Mouse (Mus musculus) forebrain, embryonic 11.5 days (tissue): ENCODE measurements around the gene Elovl7. TPM values are rescaled to one million over a fixed set of nuclear protein-coding genes. Genes with fewer than 3 reads are reported as not detected.

Experiments
- ATAC-seq: fragments of 200-750 bp; cut with Nextera tagmentation; replicated peaks from 2 replicates; pipeline ENCODE4 v1.8.0; 2017; ENCODE audit warnings: moderate TSS enrichment; ENCODE audit not compliant: low FRiP score
- DNase-seq: peaks from one replicate; pipeline ENCODE4 v3.0.0-alpha.2; 2017; ENCODE audit warnings: low spot score
- H3K27ac ChIP-seq: fragments of 300-500 bp; sonication (generic); 2 replicates; pipeline ENCODE4 v1.5.1; 2014; ENCODE audit warnings: low read depth, low read length
- H3K27me3 ChIP-seq: fragments of 300-500 bp; sonication (generic); 2 replicates; pipeline ENCODE4 v1.6.1; 2014; ENCODE audit warnings: mild to moderate bottlenecking, low read length, mixed read lengths; ENCODE audit not compliant: control insufficient read depth, insufficient read depth
- H3K36me3 ChIP-seq: fragments of 300-500 bp; sonication (generic); 2 replicates; pipeline ENCODE4 v1.6.1; 2014; ENCODE audit warnings: mild to moderate bottlenecking, low read length, moderate library complexity, mixed read lengths; ENCODE audit not compliant: control insufficient read depth, insufficient read depth
- H3K4me1 ChIP-seq: fragments of 300-500 bp; sonication (generic); replicated peaks from 2 replicates; pipeline ENCODE4 v1.6.1; 2014; ENCODE audit warnings: low read length, mixed read lengths; ENCODE audit not compliant: control insufficient read depth, insufficient read depth
- H3K4me2 ChIP-seq: fragments of 300-500 bp; sonication (generic); 2 replicates; pipeline ENCODE4 v1.6.1; 2014; ENCODE audit warnings: low read depth, mild to moderate bottlenecking, low read length, moderate library complexity, mixed read lengths; ENCODE audit not compliant: severe bottlenecking
- H3K4me3 ChIP-seq: fragments of 300-500 bp; sonication (generic); 2 replicates; pipeline ENCODE4 v1.5.1; 2014; ENCODE audit warnings: low read depth, low read length
- H3K9ac ChIP-seq: fragments of 300-500 bp; sonication (generic); 2 replicates; pipeline ENCODE4 v1.6.1; 2014; ENCODE audit warnings: low read length
- H3K9me3 ChIP-seq: fragments of 300-500 bp; sonication (generic); 2 replicates; pipeline ENCODE4 v1.6.1; 2016; ENCODE audit warnings: low read length, mixed read lengths; ENCODE audit not compliant: control insufficient read depth
- WGBS: fragments of 180-500 bp; shearing (Covaris S2); extraction: QIAGEN DNeasy Blood & Tissue Kit; methylation state at CpG from one replicate; pipeline ENCODE4 v1.1.7; 2014; 5-methylcytosine and 5-hydroxymethylcytosine counted together
- polyA plus RNA-seq: library from polyadenylated mRNA; unstranded; fragments of >200 nt; fragmentation: Nextera tagmentation; extraction: Ambion mirVana; gene quantifications from 2 replicates; pipeline ENCODE4 v1.2.1, GENCODE M21; 2014

Gene Elovl7
- polyA plus RNA-seq, 1 experiment from 2014 or later, result 1.4 TPM

DNA sequence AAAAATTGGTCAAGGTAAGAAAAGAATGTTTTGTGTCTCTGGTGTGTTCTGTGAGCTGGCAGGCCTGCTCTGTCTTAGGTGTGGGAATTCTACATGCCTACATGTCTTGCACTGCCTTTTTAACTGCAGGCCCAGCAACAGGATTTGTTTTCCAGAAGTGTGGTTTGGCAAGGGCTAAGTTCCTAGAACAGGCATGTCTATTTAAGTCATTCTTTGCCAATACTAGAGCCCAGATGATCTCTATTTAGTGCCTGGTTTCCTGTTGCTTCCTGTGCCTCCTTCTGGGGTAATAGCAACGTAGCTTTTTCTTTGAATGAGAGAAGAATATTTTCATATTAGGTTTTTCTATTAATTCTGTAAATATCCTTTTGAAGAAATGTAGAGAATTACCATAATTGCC lies 62.4 kb downstream of the Elovl7 start:
- Histone ChIP-seq H3K9ac (no peak overlapping the region), H3K36me3 (no peaks in the 10 kb centered on the region), H3K27me3 (no peaks in the 10 kb centered on the region), H3K4me2 (no peak overlapping the region), H3K27ac (no peak overlapping the region), H3K9me3 (no peaks in the 10 kb centered on the region), H3K4me3 (no peak overlapping the region), H3K4me1 (no peaks in the 10 kb centered on the region)
- 55% methylated on average over 1 of the region's 1 CpGs for WGBS
- DNase-seq (no peak), ATAC-seq (no peak)

DNA sequence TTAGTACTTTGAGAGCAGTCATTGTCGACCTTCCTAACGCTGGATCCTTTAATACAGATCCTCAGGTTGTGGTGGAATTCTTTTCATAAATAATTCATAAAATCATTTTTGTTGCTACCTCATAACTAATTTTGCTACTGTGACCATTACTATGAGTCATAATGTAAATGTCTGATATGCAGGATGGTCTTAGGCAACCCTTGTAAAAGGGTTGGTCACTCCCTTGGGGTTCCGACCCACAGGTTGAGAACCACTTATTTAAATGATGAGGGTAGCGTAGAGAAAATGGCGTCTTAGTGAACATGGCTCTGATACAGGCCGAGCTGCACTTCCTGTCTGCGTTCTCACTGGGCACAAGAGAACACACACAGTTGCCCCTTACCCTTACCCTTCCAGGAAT lies 63.1 kb downstream of the Elovl7 start:
- H3K27ac ChIP-seq, result no peak overlapping the region
- H3K9me3 ChIP-seq, result no peaks in the 10 kb centered on the region
- 76% methylated on average over 7 of the region's 7 CpGs for WGBS
- H3K36me3 ChIP-seq, result no peaks in the 10 kb centered on the region
- no peak for ATAC-seq
- H3K4me3 ChIP-seq, result no peak overlapping the region
- H3K4me2 ChIP-seq, result no peak overlapping the region
- H3K27me3 ChIP-seq, result no peaks in the 10 kb centered on the region
- no peak overlapping the region for H3K9ac ChIP-seq
- DNase-seq, result no peak
- no peaks in the 10 kb centered on the region for H3K4me1 ChIP-seq

DNA sequence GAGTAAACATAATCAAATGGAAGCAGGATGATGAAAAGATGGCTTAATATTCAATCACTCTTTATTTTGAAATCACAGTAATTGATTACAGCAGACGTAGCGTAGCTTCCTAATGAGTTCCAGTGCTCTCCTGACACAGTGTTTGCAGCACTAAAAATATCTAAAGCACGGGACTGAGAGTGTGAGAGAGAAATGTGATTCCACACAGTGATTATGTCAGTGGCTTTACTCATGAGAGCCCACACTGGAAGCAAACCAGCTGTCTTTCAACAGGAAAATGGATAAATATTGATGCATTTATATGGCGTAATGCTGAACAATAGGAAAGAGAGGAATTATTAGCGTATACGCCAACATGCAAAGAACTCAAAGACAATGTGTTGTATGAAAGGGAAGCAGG lies 64.4 kb downstream of the Elovl7 start:
- WGBS, result 68% methylated on average over 6 of the region's 6 CpGs

DNA sequence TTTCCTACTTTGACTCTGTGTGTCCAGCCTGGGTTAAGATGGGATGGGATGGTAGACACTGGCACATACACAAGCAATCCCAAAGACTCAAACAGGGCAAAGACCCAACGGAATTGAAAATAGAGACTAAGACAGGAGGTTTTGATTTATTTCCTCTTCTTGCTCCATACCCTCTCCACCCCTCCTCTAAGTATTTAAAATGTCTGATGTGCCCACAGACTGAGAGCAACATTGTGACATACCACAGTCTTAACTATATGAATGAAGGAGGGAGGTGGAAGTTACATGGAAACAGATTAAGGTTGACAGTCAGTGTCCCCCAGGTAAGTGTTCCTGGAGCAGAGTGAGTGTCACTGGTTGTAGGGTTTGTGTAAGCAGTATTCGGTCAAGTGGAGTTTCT lies 70.1 kb downstream of the Elovl7 start:
- no peak overlapping the region for H3K27ac ChIP-seq

More for the DNA sequence above, 64.4 kb downstream of the Elovl7 start:
- H3K4me1 ChIP-seq, result no peaks in the 10 kb centered on the region
- H3K9ac ChIP-seq, result no peak overlapping the region
- no peaks in the 10 kb centered on the region for H3K9me3 ChIP-seq
- H3K4me3 ChIP-seq, result no peak overlapping the region
- DNase-seq (no peak), ATAC-seq (no peak)
- no peak overlapping the region for H3K27ac ChIP-seq
- no peaks in the 10 kb centered on the region for H3K36me3 ChIP-seq
- H3K4me2 ChIP-seq, result no peak overlapping the region
- H3K27me3 ChIP-seq, result no peaks in the 10 kb centered on the region

DNA sequence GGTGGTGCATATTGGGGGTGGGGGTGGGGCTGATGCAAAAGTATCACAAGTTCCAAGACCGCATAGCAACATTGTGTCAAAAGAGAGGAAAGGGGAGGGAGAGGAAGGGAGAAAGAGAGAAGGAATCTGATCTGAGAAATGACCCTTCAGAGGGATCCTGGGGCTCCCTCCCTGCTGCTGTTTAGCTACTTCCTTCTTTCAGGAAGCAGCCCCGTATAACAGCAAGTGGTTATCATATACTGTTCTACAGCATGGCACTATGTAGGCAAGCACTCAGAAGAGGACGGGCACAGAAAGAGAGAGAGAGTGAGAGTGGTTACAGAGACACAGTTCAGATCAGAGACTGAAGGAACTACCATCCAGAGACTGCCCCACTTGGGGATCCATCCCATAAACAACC lies 73.7 kb downstream of the Elovl7 start:
- no peaks in the 10 kb centered on the region for H3K9me3 ChIP-seq
- no peaks in the 10 kb centered on the region for H3K36me3 ChIP-seq
- no peaks in the 10 kb centered on the region for H3K27me3 ChIP-seq
- H3K4me1 ChIP-seq, result no peaks in the 10 kb centered on the region
- whole genome bisulfite sequencing, result 63% methylated on average over 3 of the region's 3 CpGs
- no peak overlapping the region for H3K27ac ChIP-seq
- H3K4me3 ChIP-seq, result no peak overlapping the region
- H3K4me2 ChIP-seq, result no peak overlapping the region
- DNase-seq, result no peak
- no peak overlapping the region for H3K9ac ChIP-seq
- no peak for ATAC-seq

More for the DNA sequence above, 70.1 kb downstream of the Elovl7 start:
- H3K4me3 ChIP-seq, result no peak overlapping the region
- no peaks in the 10 kb centered on the region for H3K9me3 ChIP-seq
- ATAC-seq (no peak), DNase-seq (no peak)
- no peak overlapping the region for H3K4me2 ChIP-seq
- H3K27me3 ChIP-seq, result no peaks in the 10 kb centered on the region
- no peaks in the 10 kb centered on the region for H3K36me3 ChIP-seq
- no peaks in the 10 kb centered on the region for H3K4me1 ChIP-seq
- H3K9ac ChIP-seq, result no peak overlapping the region
- WGBS, result 86% methylated on average over 2 of the region's 2 CpGs

DNA sequence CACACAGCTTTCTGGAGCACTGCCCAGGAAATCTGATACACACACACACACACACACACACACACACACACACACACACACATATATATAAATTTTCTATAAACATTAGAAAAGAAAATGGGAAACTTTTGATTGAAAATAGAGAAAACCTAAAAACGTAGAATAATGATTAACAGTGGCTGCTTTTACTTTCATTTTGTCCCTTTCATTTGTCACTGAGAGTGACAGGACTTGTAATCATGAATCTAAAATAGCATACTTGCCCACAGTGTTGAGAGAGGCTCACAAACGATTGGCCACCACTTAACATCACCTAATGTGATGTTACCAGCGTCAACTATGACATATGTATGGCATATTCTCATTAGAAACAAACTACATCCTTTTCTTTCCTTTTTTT lies 75.2 kb downstream of the Elovl7 start:
- Histone ChIP-seq H3K27me3 (no peaks in the 10 kb centered on the region), H3K36me3 (no peaks in the 10 kb centered on the region), H3K4me1 (no peaks in the 10 kb centered on the region), H3K27ac (no peak overlapping the region), H3K9me3 (no peaks in the 10 kb centered on the region), H3K9ac (no peak overlapping the region), H3K4me2 (no peak overlapping the region), H3K4me3 (no peak overlapping the region)
- DNase-seq (no peak), ATAC-seq (no peak)
- WGBS, result 77% methylated on average over 3 of the region's 3 CpGs

DNA sequence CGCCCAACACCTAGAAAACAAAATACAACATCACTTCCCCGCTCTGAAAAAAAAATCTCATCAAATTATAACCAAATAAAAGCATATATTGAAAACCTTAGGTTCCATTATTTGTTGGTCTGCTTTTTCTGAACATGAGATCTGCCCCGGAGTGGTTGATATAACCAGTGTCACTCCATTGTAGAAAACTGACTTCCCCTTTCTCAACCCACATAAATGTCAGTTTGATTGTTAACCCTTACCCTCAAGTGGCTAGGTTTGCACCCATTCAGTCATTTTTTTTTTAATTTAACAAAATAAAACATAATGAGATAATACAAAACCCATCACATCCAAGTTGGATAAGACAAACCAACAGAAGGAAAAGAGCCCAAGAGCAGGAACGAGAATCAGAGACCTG lies 76.1 kb downstream of the Elovl7 start:
- Histone ChIP-seq H3K36me3 (no peaks in the 10 kb centered on the region), H3K9ac (no peak overlapping the region), H3K4me3 (no peak overlapping the region), H3K4me1 (no peaks in the 10 kb centered on the region), H3K27ac (no peak overlapping the region), H3K27me3 (no peaks in the 10 kb centered on the region), H3K9me3 (no peaks in the 10 kb centered on the region), H3K4me2 (no peak overlapping the region)
- ATAC-seq, result no peak
- 91% methylated on average over 4 of the region's 4 CpGs for WGBS
- no peak for DNase-seq

DNA sequence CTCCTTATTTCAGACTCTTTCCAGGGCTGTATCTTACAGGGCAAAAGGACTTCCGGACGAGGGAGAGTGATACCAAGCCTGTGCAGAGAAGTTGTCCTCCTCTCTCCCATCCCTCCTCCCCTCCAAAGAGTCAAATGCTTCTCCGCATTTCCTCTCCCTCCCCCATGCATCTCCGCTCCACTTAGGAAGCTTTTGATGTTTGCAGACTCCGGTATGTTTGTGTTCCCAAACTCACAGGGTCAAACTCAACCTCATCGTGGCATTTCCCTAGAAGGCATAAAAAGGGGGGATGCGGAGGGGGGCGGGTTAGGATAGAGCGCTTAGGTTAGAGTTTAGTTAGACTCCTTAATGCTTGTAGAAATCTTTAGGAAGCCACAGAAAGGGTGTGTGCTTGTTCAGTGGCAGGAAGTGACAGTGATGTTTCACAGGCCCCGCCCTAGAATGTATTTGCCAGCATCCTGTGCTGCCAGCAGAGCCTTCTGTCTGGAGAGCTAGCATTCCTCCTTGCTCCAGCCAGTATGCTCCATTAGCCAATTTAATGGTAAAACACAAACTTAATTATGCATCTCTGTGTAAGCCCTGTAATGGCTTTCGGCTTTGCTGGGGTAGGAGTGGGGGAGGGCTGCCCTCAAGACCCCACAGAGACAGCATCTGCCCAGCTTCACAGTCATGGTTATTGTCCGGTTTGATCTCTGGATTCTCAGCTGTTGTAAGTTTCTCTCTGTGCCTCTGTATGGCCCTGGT lies 83.3 kb downstream of the Elovl7 start:
- Histone ChIP-seq H3K9ac (peak overlapping the region; percentile 3; the same call in 1 of the 2 replicates), H3K27me3 (no peaks in the 10 kb centered on the region)
- 27% methylated on average over 12 of the region's 12 CpGs for WGBS

DNA sequence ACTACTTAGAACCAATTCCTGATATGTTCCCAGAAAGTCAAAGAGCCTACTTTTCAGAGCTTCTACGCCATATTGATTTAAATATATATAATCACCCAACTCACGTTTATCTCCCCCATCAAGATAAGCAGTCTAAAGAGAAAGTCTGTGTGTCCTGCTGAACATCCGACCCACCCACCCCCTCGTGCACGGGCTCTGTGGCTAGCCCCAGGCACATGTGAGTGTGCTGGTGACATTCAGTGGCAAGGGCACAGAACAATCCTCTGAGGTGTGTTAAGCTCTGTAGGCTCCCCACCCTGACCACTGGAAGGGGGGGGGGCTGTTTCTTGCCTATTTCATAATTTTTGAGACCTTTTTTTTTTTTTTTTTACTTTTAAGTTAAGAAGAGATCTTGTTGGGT lies 84.0 kb downstream of the Elovl7 start:
- no peak for ATAC-seq

More for the DNA sequence above, 83.3 kb downstream of the Elovl7 start:
- ATAC-seq (peak; percentile 54), DNase-seq (no peak)
- no peak overlapping the region for H3K4me3 ChIP-seq
- no peaks in the 10 kb centered on the region for H3K9me3 ChIP-seq
- H3K36me3 ChIP-seq, result no peaks in the 10 kb centered on the region
- H3K4me2 ChIP-seq, result peak overlapping the region; percentile 29; the same call in 1 of the 2 replicates
- H3K4me1 ChIP-seq, result peaks cover 10% of the 10 kb centered on the region; the same call in 1 of the 2 replicates
- H3K27ac ChIP-seq, result 0 out of 2 replicates have a peak overlapping the region, but pooled peaks have one; percentile 2

More for the DNA sequence above, 84.0 kb downstream of the Elovl7 start:
- Histone ChIP-seq H3K4me3 (no peak overlapping the region), H3K36me3 (no peaks in the 10 kb centered on the region), H3K9ac (no peak overlapping the region), H3K27ac (no peak overlapping the region), H3K9me3 (no peaks in the 10 kb centered on the region), H3K4me1 (peaks cover 10% of the 10 kb centered on the region; the same call in 1 of the 2 replicates), H3K27me3 (no peaks in the 10 kb centered on the region), H3K4me2 (no peak overlapping the region)
- 72% methylated on average over 5 of the region's 5 CpGs for WGBS
- no peak for DNase-seq
